Mouse (Mus musculus) adrenal gland, adult (tissue): Measurements from ENCODE around the gene Gm21671.
"Not testable (repeated sequence)": the region's sequence is repeated elsewhere in the genome, so short reads cannot be mapped to it uniquely, and the experiment has no call there.

Source experiments
- DNase-seq, 2 experiments: peaks; one replicate each; pipeline ENCODE4 v3.0.0; 2022 to 2023; ENCODE audit warnings: low spot score in 1 of 2; ENCODE audit not compliant: inconsistent age in 2 of 2

Gene Gm21671

GRCm38 (mm10) chr5:25954317-25954716, at the start of gene Gm21671:
TSS of gene Gm21671 (minus strand) at chr5:25954417.
- not testable (repeated sequence) for DNase-seq

DNA sequence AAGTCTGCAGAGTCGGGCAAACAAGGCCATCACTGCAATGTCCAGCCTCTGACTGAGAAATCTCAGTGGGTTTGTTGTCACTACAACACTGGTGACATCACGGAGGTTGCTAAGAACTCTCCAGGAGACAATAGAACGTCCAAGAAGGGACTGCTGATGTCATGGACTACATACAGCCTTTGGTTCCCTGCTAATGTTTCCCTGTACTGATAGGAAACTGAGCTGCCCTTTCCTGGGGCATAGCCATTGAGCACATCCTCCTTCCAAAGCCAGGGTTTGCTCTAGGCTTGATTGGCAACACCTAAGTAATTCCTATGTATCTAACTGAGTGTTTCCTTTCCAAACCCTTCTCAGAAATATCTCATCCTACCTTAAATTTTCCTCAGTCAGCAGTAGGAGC, 34.3 kb upstream of the Gm21671 start, which contains the start of gene Gm21698:
Gm21698 (minus strand) TSS at position 101 of the 400 bp plus-strand sequence.
- not testable (repeated sequence) for DNase-seq

DNA sequence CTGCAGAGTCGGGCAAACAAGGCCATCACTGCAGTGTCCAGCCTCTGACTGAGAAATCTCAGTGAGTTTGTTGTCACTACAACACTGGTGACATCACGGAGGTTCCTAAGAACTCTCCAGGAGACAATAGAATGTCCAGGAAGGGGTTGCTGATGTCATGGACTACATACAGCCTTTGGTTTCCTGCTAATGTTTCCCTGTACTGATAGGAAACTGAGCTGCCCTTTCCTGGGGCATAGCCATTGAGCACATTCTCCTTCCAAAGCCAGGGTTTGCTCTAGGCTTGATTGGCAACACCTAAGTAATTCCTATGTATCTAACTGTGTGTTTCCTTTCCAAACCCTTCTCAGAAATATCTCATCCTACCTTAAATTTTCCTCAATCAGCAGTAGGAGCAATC, 18.3 kb upstream of the Gm21671 start, which contains the start of gene Gm21680:
Gm21680 (minus strand) TSS at position 101 of the 400 bp plus-strand sequence.
- not testable (repeated sequence) for DNase-seq

DNA sequence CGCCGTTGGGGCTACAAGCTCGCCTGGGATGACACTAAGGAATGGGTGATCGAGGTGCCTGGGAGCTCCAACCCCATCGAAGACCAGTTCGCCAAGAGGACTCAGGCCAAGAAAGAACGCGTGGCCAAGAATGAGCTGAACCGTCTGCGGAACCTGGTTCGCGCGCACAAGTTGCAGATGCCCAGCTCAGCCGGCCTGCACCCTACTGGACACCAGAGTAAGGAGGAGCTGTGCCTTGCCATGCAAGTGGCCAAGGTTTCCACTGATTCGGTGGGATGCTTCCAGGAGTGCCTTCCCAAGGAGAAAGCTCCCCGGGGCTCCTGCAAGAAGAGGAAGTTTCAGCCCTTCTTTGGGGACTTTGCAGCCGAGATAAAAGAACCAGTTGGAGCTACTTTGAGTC, 2.8 kb upstream of the Gm21671 start:
- peak in 1 of 2 experiments; percentile 24 for DNase-seq

- DNase-seq, result peak in 1 of 2 experiments; percentile 22
Measured at GRCm38 (mm10) chr5:25956611-25957010, 2.4 kb upstream of the Gm21671 start.

DNA sequence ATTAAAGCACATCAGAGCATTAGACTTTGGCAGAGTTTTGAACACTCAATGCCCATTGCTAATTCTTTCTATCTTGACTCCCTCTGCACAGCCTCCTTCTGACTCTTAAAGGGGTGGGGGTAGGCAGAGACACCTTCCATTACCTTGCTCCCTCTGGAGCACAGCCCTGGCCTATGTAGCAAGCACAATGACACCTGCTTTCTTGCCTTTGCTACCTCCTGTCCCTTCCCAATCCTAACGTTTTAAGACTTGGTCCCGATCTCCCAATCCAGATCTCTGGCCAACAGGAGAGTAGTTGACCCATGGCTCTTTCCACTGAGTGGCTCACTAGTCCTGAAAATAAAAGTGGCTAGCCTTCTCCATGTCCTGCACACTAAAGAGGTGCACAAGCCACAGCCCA, 8.8 kb downstream of the Gm21671 start:
- not testable (repeated sequence) for DNase-seq

DNA sequence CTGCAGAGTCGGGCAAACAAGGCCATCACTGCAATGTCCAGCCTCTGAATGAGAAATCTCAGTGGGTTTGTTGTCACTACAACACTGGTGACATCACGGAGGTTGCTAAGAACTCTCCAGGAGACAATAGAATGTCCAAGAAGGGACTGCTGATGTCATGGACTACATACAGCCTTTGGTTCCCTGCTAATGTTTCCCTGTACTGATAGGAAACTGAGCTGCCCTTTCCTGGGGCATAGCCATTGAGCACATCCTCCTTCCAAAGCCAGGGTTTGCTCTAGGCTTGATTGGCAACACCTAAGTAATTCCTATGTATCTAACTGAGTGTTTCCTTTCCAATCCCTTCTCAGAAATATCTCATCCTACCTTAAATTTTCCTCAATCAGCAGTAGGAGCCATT, 11.9 kb downstream of the Gm21671 start, which contains the start of gene Gm21663:
Gm21663 (minus strand) TSS at position 101 of the 400 bp plus-strand sequence.
- DNase-seq, result not testable (repeated sequence)
